Mouse (Mus musculus): ENCODE data around the gene Zfhx3.

DNA sequence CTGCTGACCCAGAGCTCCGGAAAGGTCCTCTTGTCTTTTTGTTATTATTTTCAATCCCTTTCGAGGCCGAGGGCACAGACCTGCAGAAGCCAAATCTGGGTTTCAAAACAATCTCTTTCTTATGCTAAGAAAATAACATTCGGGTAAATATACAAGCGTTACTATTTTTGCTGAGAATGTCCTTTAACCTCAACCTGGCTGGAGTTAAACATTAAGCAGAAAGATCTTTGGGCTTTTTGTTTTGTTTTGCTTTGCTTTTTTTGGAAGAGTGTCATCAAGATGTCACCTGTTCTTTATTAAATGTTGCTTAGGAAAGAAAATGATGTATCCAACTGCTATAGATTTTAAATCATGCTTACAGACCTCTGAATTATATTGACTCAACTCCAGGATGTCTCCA is 204.1 kb downstream of the Zfhx3 start:
- TF ChIP-seq CTCF (IDR thresholded peaks at IDR 0.05; ENCODE audit: low read depth, low read length): no peak
- TF ChIP-seq POLR2A (IDR thresholded peaks at IDR 0.05; ENCODE audit: insufficient read depth, low read length): no peak
- no peak for TF ChIP-seq EP300 (IDR thresholded peaks at IDR 0.05; ENCODE audit: insufficient read depth, low read depth, low read length)
